Mouse (Mus musculus): ENCODE measurements at regions not wholly inside any gene's neighbourhood (a gene's known extent, or its start where the extent isn't known, plus 50 kb on each side); places are given as distances from the start of the nearest gene placed in this dataset.
"Not testable (repeated sequence)": the region's sequence is repeated elsewhere in the genome, so short reads cannot be mapped to it uniquely, and the experiment has no call there.

- no peak overlapping the region for H3K4me3 ChIP-seq (ENCODE audit: low read depth, low read length)
- no peaks in the 10 kb centered on the region for H3K9me3 ChIP-seq (ENCODE audit: control insufficient read depth)
- ATAC-seq, result no peak
- 48% methylated on average over 5 of the region's 5 CpGs for WGBS
- H3K27ac ChIP-seq (ENCODE audit: low read depth, low read length), result no peak overlapping the region
- no peaks in the 10 kb centered on the region for H3K36me3 ChIP-seq (ENCODE audit: control insufficient read depth, insufficient read depth)
- no peaks in the 10 kb centered on the region for H3K4me1 ChIP-seq (replicated peaks; ENCODE audit: control insufficient read depth, insufficient read depth, low read length)
- no peak overlapping the region for H3K4me2 ChIP-seq (replicated peaks; ENCODE audit: low read depth)
- H3K9ac ChIP-seq (ENCODE audit: low read depth, low read length), result no peak overlapping the region
- TF ChIP-seq CTCF (IDR thresholded peaks at IDR 0.05; ENCODE audit: low read depth), result no peak
- H3K27me3 ChIP-seq (replicated peaks; ENCODE audit: control insufficient read depth, insufficient read depth, low read length), result no peaks in the 10 kb centered on the region
Measured at GRCm38 (mm10) chr3:152040751-152041150, 125.3 kb downstream of the Gipc2 start.

- H3K4me2 ChIP-seq (replicated peaks; ENCODE audit: low read depth); H3K27ac ChIP-seq (ENCODE audit: low read depth, low read length); H3K4me3 ChIP-seq (ENCODE audit: low read depth, low read length); H3K9ac ChIP-seq (ENCODE audit: low read depth, low read length); H3K9me3 ChIP-seq (ENCODE audit: control insufficient read depth); H3K27me3 ChIP-seq (replicated peaks; ENCODE audit: control insufficient read depth, insufficient read depth, low read length); H3K36me3 ChIP-seq (ENCODE audit: control insufficient read depth, insufficient read depth); H3K4me1 ChIP-seq (replicated peaks; ENCODE audit: control insufficient read depth, insufficient read depth, low read length): not testable (repeated sequence)
- peak; percentile 65; the same call in 1 of the 2 replicates for ATAC-seq
- 51% methylated on average over 5 of the region's 5 CpGs for WGBS
Measured at GRCm38 (mm10) chr3:152036819-152037218, 129.2 kb downstream of the Gipc2 start.

- 77% methylated on average over 5 of the region's 5 CpGs for WGBS
- no peaks in the 10 kb centered on the region for H3K9me3 ChIP-seq (ENCODE audit: control insufficient read depth)
- H3K27ac ChIP-seq (ENCODE audit: low read depth, low read length), result no peak overlapping the region
- no peak overlapping the region for H3K9ac ChIP-seq (ENCODE audit: low read depth, low read length)
- TF ChIP-seq CTCF (IDR thresholded peaks at IDR 0.05; ENCODE audit: low read depth), result no peak
- no peak overlapping the region for H3K4me2 ChIP-seq (replicated peaks; ENCODE audit: low read depth)
- H3K27me3 ChIP-seq (replicated peaks; ENCODE audit: control insufficient read depth, insufficient read depth, low read length), result no peaks in the 10 kb centered on the region
- H3K4me3 ChIP-seq (ENCODE audit: low read depth, low read length), result no peak overlapping the region
- H3K36me3 ChIP-seq (ENCODE audit: control insufficient read depth, insufficient read depth), result no peaks in the 10 kb centered on the region
- no peak for ATAC-seq
- H3K4me1 ChIP-seq (replicated peaks; ENCODE audit: control insufficient read depth, insufficient read depth, low read length), result no peaks in the 10 kb centered on the region; the same call in 1 of the 2 replicates
Measured at GRCm38 (mm10) chr3:152035416-152035815, 130.6 kb downstream of the Gipc2 start.

GRCm38 (mm10) chr3:152034686-152035085 lies 131.3 kb downstream of the Gipc2 start:
- H3K27me3 ChIP-seq (replicated peaks; ENCODE audit: control insufficient read depth, insufficient read depth, low read length), result no peaks in the 10 kb centered on the region
- no peak overlapping the region for H3K27ac ChIP-seq (ENCODE audit: low read depth, low read length)
- 85% methylated on average over 9 of the region's 10 CpGs for WGBS
- H3K36me3 ChIP-seq (ENCODE audit: control insufficient read depth, insufficient read depth), result no peaks in the 10 kb centered on the region
- TF ChIP-seq CTCF (IDR thresholded peaks at IDR 0.05; ENCODE audit: low read depth), result peak; percentile 23; the same call in 1 of the 2 replicates
- H3K9ac ChIP-seq (ENCODE audit: low read depth, low read length), result no peak overlapping the region
- H3K4me1 ChIP-seq (replicated peaks; ENCODE audit: control insufficient read depth, insufficient read depth, low read length), result peaks cover 1% of the 10 kb centered on the region; the same call in 1 of the 2 replicates
- H3K9me3 ChIP-seq (ENCODE audit: control insufficient read depth), result no peaks in the 10 kb centered on the region
- ATAC-seq, result no peak
- no peak overlapping the region for H3K4me2 ChIP-seq (replicated peaks; ENCODE audit: low read depth)
- no peak overlapping the region for H3K4me3 ChIP-seq (ENCODE audit: low read depth, low read length)

GRCm38 (mm10) chr3:152034221-152034620 lies 131.8 kb downstream of the Gipc2 start:
- no peaks in the 10 kb centered on the region for H3K27me3 ChIP-seq (replicated peaks; ENCODE audit: control insufficient read depth, insufficient read depth, low read length)
- H3K9ac ChIP-seq (ENCODE audit: low read depth, low read length), result no peak overlapping the region
- no peaks in the 10 kb centered on the region for H3K9me3 ChIP-seq (ENCODE audit: control insufficient read depth)
- H3K4me3 ChIP-seq (ENCODE audit: low read depth, low read length), result no peak overlapping the region
- WGBS, result 76% methylated on average over 2 of the region's 2 CpGs
- no peak overlapping the region for H3K4me2 ChIP-seq (replicated peaks; ENCODE audit: low read depth)
- ATAC-seq, result no peak
- no peaks in the 10 kb centered on the region for H3K36me3 ChIP-seq (ENCODE audit: control insufficient read depth, insufficient read depth)
- peaks cover 6% of the 10 kb centered on the region; the same call in 1 of the 2 replicates for H3K4me1 ChIP-seq (replicated peaks; ENCODE audit: control insufficient read depth, insufficient read depth, low read length)
- peak; percentile 30; the same call in 1 of the 2 replicates for TF ChIP-seq CTCF (IDR thresholded peaks at IDR 0.05; ENCODE audit: low read depth)
- no peak overlapping the region for H3K27ac ChIP-seq (ENCODE audit: low read depth, low read length)

- Histone ChIP-seq H3K36me3 (ENCODE audit: control insufficient read depth, insufficient read depth) (no peaks in the 10 kb centered on the region), H3K9ac (ENCODE audit: low read depth, low read length) (no peak overlapping the region), H3K9me3 (ENCODE audit: control insufficient read depth) (no peaks in the 10 kb centered on the region), H3K4me1 (replicated peaks; ENCODE audit: control insufficient read depth, insufficient read depth, low read length) (peaks cover 6% of the 10 kb centered on the region; the same call in 1 of the 2 replicates), H3K4me3 (ENCODE audit: low read depth, low read length) (no peak overlapping the region), H3K27ac (ENCODE audit: low read depth, low read length) (no peak overlapping the region), H3K4me2 (replicated peaks; ENCODE audit: low read depth) (no peak overlapping the region), H3K27me3 (replicated peaks; ENCODE audit: control insufficient read depth, insufficient read depth, low read length) (no peaks in the 10 kb centered on the region)
- WGBS, result 64% methylated on average over 3 of the region's 3 CpGs
- ATAC-seq, result no peak
- no peak for TF ChIP-seq CTCF (IDR thresholded peaks at IDR 0.05; ENCODE audit: low read depth)
Measured at GRCm38 (mm10) chr3:152032663-152033318, 133.2 kb downstream of the Gipc2 start.

Data from intestine, postnatal 0 days (tissue).